Mouse (Mus musculus) kidney, postnatal 25 days (tissue): ENCODE data around the gene Cul3.

Experiments
- DNase-seq, 2 experiments: peaks; one replicate each; pipeline ENCODE4 v3.0.0; 2021; ENCODE audit warnings: mixed read lengths in 2 of 2

Cul3 gene

DNA sequence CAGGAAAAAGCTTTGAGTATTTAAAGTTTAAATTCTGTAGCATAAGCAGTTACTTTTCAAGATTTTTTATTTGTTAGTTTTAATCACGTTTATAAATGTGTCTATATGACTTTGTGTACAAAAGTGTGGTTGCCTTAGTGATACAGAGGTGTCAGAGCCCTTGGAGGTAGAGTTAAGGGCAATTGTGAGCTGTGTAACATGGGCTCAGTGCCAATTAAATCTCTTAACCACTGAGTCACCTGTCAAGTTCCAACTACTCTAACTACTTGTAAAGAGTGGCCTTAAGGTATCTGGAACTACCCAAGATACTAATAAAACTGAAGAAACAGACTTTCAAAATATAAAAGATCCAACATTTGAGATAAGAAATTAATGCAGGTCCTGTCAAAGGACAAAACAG is 61.5 kb downstream of the Cul3 start:
- DNase-seq: no peak

DNA sequence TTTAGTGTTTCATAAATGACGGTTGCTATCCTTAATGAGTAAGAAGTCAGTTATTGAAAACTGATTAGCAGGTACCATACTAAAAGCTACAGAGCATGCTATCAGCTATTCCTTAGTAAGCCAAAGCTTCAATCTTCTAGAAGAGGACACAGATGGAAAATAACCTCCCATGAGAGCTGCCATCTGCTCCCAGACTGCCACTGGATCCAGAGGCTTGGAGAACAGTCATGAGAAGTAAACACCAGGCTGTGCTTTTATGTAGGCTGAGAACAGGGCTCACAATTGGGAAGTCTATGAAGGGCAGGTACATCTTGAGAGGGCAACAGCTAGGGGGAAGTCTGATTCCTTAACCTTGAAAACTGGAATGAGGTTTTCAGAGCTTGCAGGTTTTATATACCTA is 79.8 kb downstream of the Cul3 start:
- no peak for DNase-seq

DNA sequence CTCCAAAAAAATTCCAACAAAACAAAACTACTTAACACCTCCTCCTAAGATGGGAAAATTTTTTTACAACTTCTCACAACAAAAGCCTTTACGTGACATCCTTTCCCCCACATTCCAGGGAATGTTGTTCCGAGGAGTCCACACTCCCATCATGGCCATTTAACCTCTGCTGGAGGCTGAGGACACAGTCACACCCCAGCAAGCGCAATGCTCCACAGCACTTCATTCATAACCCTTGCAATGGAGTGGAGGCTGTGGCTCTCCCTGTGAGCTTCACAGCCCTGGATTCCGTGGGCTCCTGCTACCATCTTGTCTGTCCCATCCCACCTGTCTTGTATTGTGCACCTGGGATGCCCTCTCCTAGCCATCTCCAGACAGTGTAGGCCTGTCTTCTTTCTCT is 81.6 kb downstream of the Cul3 start:
- peak in 1 of 2 experiments; percentile 36 for DNase-seq

DNA sequence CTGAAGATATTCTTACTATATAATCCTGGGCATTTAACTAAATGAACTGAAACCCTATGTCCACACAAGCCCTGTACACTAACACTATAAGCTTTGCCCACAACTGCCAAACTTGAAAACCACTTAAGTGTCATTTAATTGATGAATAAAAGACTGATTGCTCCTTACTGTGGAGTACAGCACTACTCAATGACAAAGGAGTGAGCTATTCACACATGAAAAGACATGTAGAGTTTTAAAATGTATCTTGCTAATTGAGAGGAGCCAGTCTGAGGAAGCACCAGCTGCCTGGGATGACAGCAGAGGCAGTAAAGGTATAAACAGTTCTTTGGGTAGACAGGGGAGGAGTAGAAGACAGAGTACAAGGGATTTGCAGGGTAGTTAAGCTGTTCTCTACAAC is 87.0 kb downstream of the Cul3 start:
- no peak for DNase-seq

DNA sequence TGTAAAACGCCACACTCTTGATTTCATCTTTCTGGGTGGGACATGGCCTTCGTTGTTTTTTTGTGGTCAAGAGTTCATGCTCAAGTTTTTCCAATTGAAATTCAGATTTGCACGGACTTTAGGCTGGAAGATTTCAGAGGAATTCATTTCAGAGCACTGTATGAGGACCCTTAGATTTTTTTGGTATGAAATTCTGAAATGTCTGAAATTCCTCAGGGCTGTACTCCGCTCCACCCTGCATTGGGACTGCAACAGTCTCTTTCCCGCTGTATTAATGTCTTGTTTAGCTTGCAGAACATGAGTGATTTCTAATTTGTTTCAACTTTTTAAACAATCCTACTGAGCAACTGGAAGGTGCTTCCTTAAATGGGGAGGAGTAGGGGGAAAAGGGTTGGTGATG is 90.0 kb downstream of the Cul3 start:
- DNase-seq: no peak

DNA sequence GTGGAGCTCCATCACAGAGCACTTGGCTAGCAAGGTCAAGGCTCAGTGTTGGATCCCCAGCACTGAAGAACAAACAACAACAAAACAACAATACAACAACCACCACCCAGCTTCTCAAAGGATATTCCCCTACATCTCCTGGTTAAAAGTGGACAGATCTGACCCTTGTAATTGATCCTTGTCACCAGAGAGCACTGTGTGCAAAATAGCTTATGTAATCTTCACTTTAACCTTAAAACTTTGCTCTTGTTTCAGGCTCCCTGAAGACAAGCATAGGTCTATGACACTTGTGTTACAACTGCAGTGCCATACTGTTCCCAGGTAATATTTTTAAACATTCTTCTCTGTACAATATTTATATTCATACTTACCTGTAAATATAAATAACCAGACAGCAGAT is 93.1 kb downstream of the Cul3 start:
- no peak for DNase-seq

- DNase-seq: no peak
Observed at GRCm38 (mm10) chr1:80244123-80244522, 96.2 kb downstream of the Cul3 start.

DNA sequence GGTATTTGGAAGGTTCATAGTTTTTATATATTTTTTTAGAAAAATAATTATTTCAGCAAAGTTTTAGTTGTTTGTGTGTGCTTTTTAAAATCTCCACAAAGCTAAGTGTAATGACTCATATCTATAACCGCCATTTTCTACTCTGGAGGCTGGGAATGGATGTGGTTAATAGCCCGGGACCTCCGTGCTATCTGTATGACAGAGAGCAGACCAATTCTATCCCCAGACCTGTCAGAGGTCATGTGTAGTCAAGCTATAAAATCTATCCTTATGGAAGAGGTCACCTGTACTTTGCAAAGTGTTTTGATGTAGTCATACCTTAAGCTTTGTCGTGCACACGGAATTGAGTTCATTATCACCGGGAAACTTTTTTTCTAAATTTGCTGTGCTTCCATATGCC is 98.7 kb downstream of the Cul3 start:
- DNase-seq: no peak

DNA sequence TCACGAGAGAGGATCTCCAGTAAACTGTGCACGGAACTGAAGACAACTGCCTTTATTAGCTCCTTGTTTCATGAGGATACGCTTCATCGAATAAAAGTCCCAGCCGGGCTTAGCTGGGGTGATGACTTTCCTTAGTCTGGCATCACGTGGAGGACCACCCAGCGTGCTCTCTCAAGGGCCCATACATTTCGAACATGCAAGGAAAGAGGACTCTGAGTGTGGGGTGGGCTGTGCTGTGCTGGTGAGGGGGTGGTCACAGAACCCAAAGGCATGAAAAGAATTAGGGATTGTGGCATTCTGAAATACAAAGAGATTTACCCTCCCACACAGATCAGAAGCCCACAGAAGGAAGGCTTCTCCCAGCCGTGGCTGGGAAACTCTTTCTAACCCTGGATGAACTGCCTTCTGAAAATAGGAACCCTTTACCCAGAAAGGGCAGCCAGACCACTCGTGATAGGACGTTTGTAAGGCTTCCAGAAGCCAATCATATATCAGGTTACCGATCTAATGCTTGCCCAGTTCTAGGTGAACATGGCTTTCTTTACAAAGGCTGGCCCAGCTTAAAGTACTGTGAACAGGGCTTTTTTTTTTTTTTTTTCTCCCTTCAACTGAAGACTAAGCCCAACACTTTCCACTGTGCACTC is 100.1 kb downstream of the Cul3 start:
- DNase-seq: no peak

DNA sequence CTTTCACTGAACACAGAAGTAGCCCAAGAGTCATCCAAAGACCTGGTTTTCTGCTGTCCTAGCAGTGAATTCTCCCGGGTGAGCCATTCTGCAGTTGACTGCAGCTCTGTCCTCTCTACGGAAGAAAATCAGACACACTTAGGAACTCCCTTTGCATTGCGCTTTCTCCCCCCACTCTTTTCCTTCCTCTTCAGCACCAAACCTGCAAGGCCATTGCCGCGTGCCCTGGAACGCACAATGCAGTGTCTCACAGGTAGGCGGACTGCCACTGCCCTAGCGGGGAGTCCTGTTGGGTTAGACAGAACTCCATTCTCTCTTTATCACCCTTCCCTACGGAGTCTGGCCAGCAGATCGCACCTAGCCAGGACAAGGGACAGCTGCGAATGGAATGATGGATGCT is 100.8 kb downstream of the Cul3 start:
- no peak for DNase-seq

- no peak for DNase-seq
Observed at GRCm38 (mm10) chr1:80236951-80237702, 103.2 kb downstream of the Cul3 start.

DNA sequence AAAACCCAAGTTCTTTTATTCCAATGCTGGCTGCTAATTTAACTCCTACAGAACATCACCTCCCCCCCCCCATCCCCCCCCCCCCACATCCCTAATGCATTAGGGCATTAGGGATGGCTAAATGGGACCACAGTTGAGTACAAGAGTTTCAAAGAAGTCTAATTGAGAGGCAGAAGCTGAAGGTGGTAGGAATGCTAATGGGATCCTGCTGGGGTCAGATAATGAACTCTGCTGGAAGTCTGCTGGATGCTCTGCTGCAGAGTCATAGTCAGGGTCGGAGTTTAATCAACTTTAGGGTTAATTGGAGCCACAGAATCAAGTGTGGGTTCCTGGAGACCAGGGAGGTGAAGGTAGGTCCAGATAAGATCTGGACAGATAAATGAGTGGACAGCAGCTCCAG is 104.2 kb downstream of the Cul3 start:
- no peak for DNase-seq

GRCm38 (mm10) chr1:80230612-80231011 is 109.7 kb downstream of the Cul3 start:
- no peak for DNase-seq

- DNase-seq: no peak
Observed at GRCm38 (mm10) chr1:80224839-80225412, 115.4 kb downstream of the Cul3 start.

- no peak for DNase-seq
Observed at GRCm38 (mm10) chr1:80221151-80221550, 119.1 kb downstream of the Cul3 start.

DNA sequence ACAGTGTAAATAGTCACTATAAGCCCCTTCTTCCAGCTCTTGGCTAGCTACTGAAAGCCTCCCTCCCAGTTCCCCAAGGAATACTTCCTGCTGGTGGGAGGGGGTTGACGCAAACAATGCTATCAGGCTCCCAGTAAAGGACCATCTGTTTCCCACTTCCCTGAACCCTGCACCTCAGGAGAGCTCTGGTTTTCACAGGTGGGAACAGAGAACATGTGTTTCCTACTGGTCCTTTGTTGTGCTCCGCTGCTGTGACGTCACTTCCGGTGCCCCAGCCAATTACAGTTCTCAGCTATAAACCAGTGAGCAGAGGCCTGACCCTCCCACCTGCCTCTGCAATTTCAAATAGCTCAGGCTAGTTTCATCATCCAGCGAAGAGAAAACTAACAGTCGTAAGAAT is 122.0 kb downstream of the Cul3 start, which contains the start of gene Fam124b:
Gene Fam124b, minus strand, starts transcription at position 206 of the 400 bp plus-strand sequence.
- peak; percentile 29 to 57 for DNase-seq
